Mouse (Mus musculus) cerebellum, adult 2 months (tissue): Measurements from ENCODE around the gene Rb1.

Experiments used
- CTCF ChIP-seq: fragments of 200-500 bp; IDR thresholded peaks from 2 replicates; pipeline ENCODE4 v1.5.1; 2011; ENCODE audit warnings: low read depth, mild to moderate bottlenecking, control low read depth, low read length, moderate library complexity, borderline replicate concordance; ENCODE audit not compliant: insufficient read depth
- POLR2A ChIP-seq: fragments of 200-500 bp; IDR thresholded peaks from 2 replicates; pipeline ENCODE4 v1.6.1; 2011; ENCODE audit warnings: low read length, control low read depth, borderline replicate concordance; ENCODE audit not compliant: insufficient read depth

DNA sequence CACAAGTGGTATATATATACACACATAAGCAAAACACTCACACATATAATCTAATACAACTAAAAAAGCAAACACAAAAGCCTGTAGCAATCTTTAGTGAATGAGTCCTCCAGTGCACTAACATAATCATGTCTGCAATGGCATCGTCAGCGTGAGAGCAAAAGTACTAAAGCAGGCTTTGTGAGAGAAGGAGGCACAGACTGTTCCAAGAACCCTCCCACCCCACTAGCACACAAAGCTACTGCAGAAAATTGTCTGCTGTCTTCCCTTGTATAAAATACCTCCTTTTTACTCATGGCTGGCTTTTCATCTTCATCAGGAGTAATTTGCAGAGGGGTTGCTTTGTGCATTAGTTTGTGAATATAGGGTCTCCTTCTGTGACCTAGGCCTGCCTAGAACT, 73.3 kb downstream of the Rb1 start:
- TF ChIP-seq CTCF (no peak), POLR2A (no peak)
